Mouse (Mus musculus) cerebellum, adult 11-12 months (tissue): ENCODE results near the gene Snx29.
"Not testable (repeated sequence)": the region's sequence is repeated elsewhere in the genome, so short reads cannot be mapped to it uniquely, and the experiment has no call there.

Experiments
- DNase-seq: peaks from one replicate; pipeline ENCODE4 v3.0.0; 2022

Snx29 gene

GRCm38 (mm10) chr16:11500061-11500460, 177.4 kb downstream of the Snx29 start:
- no peak for DNase-seq

DNA sequence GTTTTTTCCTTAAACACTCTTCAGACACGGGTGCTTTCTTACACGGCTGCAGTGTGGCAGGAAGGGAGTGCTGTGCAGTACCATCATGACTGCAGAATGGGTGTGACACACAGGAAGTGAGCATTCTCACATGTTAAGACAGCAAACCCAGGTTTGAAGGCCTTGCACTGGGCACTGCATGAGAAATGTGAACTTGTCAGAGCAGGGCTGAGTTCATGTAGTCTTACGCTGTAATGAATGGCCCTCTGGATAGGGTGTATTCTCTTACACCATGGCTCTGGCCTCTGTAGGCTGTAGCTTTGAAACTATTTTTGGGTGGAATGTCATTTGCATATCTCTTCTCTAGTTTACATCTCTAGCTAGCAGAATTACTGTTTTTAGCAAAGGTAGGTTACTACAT, 178.4 kb downstream of the Snx29 start:
- no peak for DNase-seq

GRCm38 (mm10) chr16:11501611-11502010, 178.9 kb downstream of the Snx29 start:
- no peak for DNase-seq

GRCm38 (mm10) chr16:11504666-11505491, 182.2 kb downstream of the Snx29 start:
- no peak for DNase-seq

GRCm38 (mm10) chr16:11505492-11506176, 182.9 kb downstream of the Snx29 start:
- DNase-seq: peak; percentile 69

DNA sequence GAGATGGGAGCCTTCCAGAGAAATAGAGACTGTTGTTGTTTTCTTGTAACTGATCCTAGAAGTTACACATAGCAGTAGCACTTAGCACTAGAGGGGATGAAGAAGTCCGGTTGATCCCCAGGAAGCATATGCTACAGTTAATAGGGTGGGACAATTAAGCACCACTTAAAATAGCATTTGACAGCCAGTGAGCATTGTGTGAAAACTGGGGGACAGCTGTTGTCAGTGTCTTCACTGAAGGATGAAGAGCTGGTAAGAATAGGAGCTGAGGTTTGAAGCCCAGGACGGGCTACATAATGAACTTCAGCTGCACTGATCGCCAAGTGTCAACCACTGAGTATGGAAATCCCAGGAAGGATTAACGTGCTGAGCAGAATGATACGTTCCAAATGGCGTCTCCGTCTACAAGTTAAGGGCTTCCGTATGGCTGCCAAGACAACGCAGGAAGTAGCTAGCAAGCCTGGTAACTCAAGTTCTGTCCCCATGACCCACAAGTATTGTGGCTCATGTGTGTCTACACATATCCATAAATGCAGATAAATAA, 184.6 kb downstream of the Snx29 start:
- DNase-seq: no peak

- DNase-seq: no peak
Observed at GRCm38 (mm10) chr16:11508341-11508740, 185.6 kb downstream of the Snx29 start.

GRCm38 (mm10) chr16:11510416-11510815, 187.7 kb downstream of the Snx29 start:
- DNase-seq: no peak

GRCm38 (mm10) chr16:11510854-11511253, 188.1 kb downstream of the Snx29 start:
- DNase-seq: no peak

DNA sequence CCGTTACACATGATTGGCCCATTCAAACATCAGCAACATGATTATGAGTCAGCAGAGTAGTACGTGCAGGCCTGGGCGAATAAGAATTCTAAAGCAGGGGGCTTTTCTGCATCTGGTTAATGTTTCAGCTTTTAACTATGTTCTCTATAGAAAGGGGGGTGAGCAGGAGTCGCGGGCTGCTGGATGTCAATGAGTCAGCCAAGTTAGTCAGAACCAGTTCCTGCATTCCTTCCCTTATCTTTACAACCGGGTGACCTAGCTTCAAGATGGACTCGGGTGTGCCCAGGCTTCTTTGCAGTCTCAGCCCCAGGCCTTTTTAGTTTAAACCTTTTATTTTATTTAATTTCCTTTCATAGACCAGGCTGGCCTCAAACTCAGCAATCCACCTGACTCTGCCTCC, 189.0 kb downstream of the Snx29 start:
- not testable (repeated sequence) for DNase-seq

DNA sequence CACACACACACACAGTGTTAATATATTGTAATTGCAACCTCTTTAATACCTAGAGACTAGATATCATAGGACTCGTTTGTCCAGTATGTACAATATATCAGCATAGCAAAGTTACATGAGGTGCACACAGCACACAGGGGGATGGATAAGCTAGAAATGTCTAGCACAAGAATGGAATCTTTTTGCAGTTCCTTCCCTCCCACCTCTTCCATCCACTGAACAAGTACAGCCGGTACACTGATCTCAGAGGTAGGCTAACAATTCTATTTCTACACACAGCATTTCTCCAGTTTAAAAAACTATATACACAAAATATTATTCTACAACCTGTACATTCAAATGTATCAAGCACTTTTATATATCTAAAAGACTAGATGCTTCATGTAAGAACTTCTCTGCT, 194.0 kb downstream of the Snx29 start:
- no peak for DNase-seq

DNA sequence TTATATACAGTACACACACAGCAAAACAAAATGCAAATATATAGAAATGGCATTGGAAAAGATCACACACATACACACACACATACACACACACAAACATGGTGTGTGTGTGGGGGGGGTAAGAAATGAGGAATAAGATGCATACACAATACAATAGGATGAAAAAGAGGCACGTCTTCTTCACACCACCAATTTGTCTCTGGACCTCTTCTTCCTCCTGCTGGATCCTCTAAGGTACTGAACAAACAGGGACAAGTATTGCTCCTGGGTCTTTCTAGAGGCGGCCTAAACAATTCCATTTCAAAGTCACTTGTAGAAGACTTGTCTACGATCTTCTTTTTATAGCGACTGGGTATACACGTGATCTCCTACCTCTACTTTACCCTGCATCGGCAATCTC, 194.7 kb downstream of the Snx29 start:
- no peak for DNase-seq

GRCm38 (mm10) chr16:11518803-11519498, 196.2 kb downstream of the Snx29 start:
- no peak for DNase-seq

- DNase-seq: peak; percentile 46
Observed at GRCm38 (mm10) chr16:11526104-11526786, 203.5 kb downstream of the Snx29 start.

DNA sequence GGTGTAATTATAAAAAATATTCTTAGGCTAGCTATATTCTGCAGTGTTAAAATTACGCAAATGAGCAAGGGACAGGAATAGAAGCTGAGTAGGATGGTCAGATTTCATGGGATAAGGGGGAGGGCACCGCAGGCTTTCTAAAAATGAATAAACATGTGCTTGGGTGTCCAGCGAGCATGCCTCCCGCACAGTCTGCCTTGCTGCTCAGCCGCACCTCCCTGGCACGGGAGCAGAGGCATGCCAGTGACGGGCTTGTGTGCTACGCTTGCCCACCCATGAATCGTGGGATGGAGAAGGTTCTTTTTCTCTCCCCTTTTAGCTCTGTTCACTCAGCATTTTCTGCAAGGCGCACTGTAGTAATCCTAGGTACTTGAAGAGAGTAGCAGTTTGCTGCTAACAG, 204.3 kb downstream of the Snx29 start:
- DNase-seq: no peak

DNA sequence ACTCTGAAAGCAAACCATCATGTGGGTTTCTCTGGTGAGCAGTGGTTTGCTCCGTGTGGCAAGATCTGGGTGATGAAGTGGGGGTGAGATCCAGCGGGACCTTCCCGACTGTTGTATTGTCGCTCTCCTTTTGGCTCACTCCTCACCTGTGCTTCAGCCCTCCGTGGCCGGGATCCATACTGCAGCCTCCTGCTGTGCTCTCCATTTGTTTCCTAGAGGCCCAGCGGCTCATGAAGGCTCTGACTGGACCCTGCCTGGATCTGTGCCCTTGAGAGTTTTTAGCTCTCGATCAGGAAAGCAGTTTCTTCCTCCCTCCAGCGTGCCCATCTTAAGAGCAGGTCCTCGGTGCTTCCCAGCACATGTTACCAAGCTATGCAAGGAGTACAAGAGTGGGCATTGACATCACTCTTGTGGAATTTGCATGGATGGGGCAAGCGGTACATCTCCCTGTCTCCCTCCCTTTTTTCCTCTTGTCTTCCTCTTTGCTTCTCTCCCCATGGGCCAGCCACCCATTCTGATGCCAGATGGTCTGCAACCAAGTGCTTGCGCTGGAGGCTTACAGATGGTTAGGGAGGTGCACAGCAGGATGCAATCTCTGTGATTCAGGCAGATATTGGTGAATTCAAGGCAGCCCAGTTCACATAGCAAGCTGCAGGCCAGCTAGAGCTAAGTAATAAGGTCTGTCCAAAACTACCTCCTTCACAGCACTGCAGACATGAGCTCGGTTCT, 207.9 kb downstream of the Snx29 start:
- DNase-seq: peak; percentile 54

DNA sequence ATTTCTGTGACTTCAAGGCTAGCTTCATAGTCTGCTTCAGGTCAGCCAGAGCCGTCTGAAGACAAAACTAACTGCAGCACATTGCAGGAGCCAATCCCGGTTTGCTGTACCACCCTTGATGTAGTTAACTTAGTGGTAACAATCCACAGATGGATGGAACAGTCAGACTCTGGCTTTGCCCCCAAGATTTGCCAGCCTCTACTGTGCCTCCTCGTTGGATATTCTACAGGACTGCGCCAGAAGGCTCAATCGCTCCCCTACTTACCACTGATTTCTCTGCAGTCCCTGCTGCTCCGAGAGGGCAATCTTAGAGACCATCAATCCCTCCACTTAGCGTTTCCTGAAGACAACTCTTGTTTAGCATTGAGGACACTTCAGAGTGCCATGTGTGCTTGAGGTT, 208.7 kb downstream of the Snx29 start:
- DNase-seq: peak; percentile 19

DNA sequence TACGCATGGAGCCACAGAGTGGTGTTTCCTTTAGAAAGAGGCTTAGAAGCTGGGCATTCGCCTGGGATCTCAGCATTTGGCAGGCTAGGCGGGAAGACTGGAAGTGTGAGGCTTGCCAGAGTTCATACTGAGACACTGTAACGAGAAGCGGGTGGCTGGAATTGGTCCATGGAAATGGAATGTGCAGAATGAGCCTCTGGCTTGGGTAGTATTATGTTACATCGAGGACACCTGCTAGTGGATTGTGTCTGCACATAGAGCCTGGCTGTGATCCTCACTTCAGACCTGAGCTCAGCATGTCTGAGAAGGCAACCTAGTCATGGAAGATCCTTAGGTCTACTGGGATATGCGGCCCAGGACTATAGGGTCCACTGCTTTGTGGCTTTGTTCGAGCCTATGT, 209.9 kb downstream of the Snx29 start:
- peak; percentile 92 for DNase-seq

DNA sequence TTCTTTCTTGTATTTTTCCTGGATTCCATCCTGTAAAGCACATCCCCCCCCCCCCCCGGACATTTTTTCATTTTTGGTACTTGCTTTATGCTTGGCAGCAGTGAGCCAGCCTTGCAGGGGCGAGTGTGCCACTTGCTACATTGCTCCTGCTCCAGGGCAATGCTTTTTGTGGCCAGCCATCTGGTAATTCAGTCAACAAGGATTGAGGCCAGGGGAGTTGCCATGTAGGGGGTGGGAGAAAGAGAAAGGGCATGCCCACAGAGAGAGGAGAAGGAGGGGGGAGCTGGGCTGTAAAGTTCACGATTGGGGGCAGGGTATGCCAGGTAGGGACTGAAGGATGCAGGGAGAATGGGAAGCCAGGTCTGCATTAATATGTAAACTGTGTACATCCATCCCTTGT, 210.7 kb downstream of the Snx29 start:
- peak; percentile 46 for DNase-seq

DNA sequence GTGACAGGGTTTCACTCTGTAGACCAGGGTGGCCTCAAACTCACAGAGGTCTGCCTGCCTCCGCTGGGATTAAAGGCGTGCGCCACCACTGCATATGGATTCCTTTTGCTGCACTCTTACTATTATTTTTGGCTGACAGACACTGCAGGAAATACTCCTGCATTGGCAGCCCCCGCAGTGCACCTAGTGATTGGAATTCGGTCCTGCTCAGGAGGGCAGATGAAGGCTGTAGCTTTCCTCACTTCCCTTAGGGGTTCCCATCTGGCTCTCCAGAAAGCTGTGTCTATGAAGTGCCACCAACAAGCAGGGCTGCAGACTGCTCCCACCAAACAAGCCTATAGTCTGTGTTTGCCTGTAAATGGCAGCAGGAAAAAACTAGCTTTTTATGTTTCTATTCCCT, 215.0 kb downstream of the Snx29 start:
- no peak for DNase-seq

GRCm38 (mm10) chr16:11538191-11538590, 215.5 kb downstream of the Snx29 start:
- no peak for DNase-seq

- DNase-seq: no peak
Observed at GRCm38 (mm10) chr16:11540961-11541360, 218.3 kb downstream of the Snx29 start.
